Comparison of ENCODE assay signal across 26 mouse cellular contexts in the genomic region with DNA sequence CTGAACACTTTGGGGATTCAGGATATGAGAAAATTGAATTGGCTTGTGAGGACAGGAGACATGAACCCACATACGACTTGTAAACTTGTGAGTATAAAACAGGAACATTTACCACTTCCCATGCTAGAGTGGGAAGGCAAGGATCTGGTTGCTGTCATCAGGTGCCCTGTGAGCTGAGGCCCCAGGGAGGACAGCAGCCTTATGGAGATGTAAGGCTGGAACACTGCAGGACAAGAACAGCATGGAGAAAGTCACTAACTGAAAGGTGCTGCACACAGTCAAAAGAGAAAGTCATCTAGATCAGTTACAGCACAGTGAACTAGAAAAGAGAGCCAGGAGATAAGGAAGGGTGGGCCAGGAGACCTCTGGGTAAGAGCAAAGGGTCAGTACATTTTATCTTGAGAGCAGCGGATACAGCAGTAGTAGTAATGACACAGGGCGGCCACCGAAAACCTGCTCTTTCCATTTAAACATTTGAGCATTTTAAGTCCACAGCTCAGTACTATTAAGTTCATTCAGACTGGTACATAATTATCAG.
DNase-seq lines count a peak whose midpoint lies in the region; ATAC-seq and TF ChIP-seq lines count a peak whose summit lies in the region.
"Had no signal": no experiment of that assay in that cellular context is flagged by ENCODE, and none has a peak within 500 bp of the region (broad histone marks: within the 10 kb centered on the region; RNA-seq: fewer than 3 reads in every experiment).

No protein-coding gene starts in this region.

- peaks cover 42% of the 10 kb centered on the region for H3K4me1 ChIP-seq in heart, embryonic 10.5 days
- H3K4me1 ChIP-seq in heart, embryonic 15.5 days (replicated peaks), result peaks cover 34% of the 10 kb centered on the region
- peaks cover 10 to 23% of the 10 kb centered on the region in 2 experiments for H3K4me1 ChIP-seq in MEL (ENCODE audit: control insufficient read depth in 1 of 2, insufficient read depth in 2 of 2, low read length in 2 of 2)
- H3K4me1 ChIP-seq in liver, embryonic 14.5 days (replicated peaks; ENCODE audit: control insufficient read depth in 2 of 2, insufficient read depth in 2 of 2, low read length in 1 of 2), result peaks cover 3 to 12% of the 10 kb centered on the region in 2 experiments; a peak in 3 of 4 replicates
- H3K4me1 ChIP-seq: embryonic facial prominence, embryonic 10.5 days; embryonic facial prominence, embryonic 15.5 days had no signal

- no peaks in the 10 kb centered on the region for H3K9me3 ChIP-seq in heart, embryonic 10.5 days
- no peaks in the 10 kb centered on the region for H3K9me3 ChIP-seq in heart, embryonic 15.5 days (replicated peaks)
- H3K9me3 ChIP-seq in MEL (replicated peaks; ENCODE audit: insufficient read depth, low read length), result no peaks in the 10 kb centered on the region
- no peaks in the 10 kb centered on the region for H3K9me3 ChIP-seq in liver, embryonic 14.5 days (ENCODE audit: control insufficient read depth, low read length)
- H3K9me3 ChIP-seq: embryonic facial prominence, embryonic 10.5 days; embryonic facial prominence, embryonic 15.5 days; forebrain, embryonic 12.5 days; G1E had no signal

- no peak overlapping the region for H3K9ac ChIP-seq in heart, embryonic 15.5 days
- peak overlapping the region; percentile 21 for H3K9ac ChIP-seq in MEL (ENCODE audit: control insufficient read depth, low read depth, low read length, poor library complexity, severe bottlenecking)
- H3K9ac ChIP-seq in liver, embryonic 14.5 days (replicated peaks), result no peak overlapping the region
- H3K9ac ChIP-seq: embryonic facial prominence, embryonic 15.5 days; forebrain, embryonic 12.5 days; forebrain, postnatal 0 days had no signal

- H3K4me3 ChIP-seq in heart, embryonic 10.5 days, result no peak overlapping the region
- no peak overlapping the region for H3K4me3 ChIP-seq in heart, embryonic 15.5 days
- peak overlapping the region; percentile 23 to 49 for H3K4me3 ChIP-seq in MEL (ENCODE audit: control insufficient read depth in 1 of 2, insufficient read depth in 1 of 2, low read depth in 2 of 2, low read length in 2 of 2)
- no peak overlapping the region for H3K4me3 ChIP-seq in liver, embryonic 14.5 days (ENCODE audit: insufficient read depth in 1 of 2, low read depth in 2 of 2, low read length in 2 of 2)
- H3K4me3 ChIP-seq: embryonic facial prominence, embryonic 10.5 days; embryonic facial prominence, embryonic 15.5 days; forebrain, embryonic 12.5 days had no signal

- H3K36me3 ChIP-seq in heart, embryonic 10.5 days, result peaks cover 35% of the 10 kb centered on the region
- H3K36me3 ChIP-seq in heart, embryonic 15.5 days, result peaks cover 19% of the 10 kb centered on the region
- peaks cover 0 to 31% of the 10 kb centered on the region in 2 experiments; a peak in 2 of 4 replicates for H3K36me3 ChIP-seq in MEL (ENCODE audit: control insufficient read depth in 1 of 2, insufficient read depth in 2 of 2, low read length in 2 of 2)
- H3K36me3 ChIP-seq in liver, embryonic 14.5 days (replicated peaks; ENCODE audit: control insufficient read depth, insufficient read depth, low read depth), result peaks cover 2% of the 10 kb centered on the region; the same call in 1 of the 2 replicates

- TF ChIP-seq POLR2A in MEL (IDR thresholded peaks at IDR 0.05; ENCODE audit: control insufficient read depth in 1 of 2, insufficient read depth in 1 of 2, low read depth in 1 of 2, low read length in 2 of 2, poor library complexity in 1 of 2), result no peak

- peak overlapping the region; percentile 34; the same call in 1 of the 2 replicates for H3K4me2 ChIP-seq in heart, embryonic 15.5 days
- H3K4me2 ChIP-seq in liver, embryonic 14.5 days (ENCODE audit: low read depth), result no peak overlapping the region
- H3K4me2 ChIP-seq: embryonic facial prominence, embryonic 15.5 days; forebrain, embryonic 12.5 days had no signal

- 0 out of 2 replicates have a peak, but pooled peaks have one; percentile 40 for ATAC-seq in heart, embryonic 15.5 days (replicated peaks; ENCODE audit: insufficient number of reproducible peaks, insufficient read depth, low FRiP score, low read depth)
- peak; percentile 53; the same call in 1 of the 2 replicates for ATAC-seq in liver, embryonic 14.5 days (ENCODE audit: insufficient read depth)
- ATAC-seq: forebrain, postnatal 0 days; hindbrain, embryonic 16.5 days; lung, postnatal 0 days; Patski had no signal

- no peak for TF ChIP-seq CTCF in MEL (IDR thresholded peaks at IDR 0.05 in 2 of 3, conservative IDR thresholded peaks at IDR 0.05 in 1 of 3; ENCODE audit: control insufficient read depth in 1 of 3, insufficient read depth in 1 of 3, low read depth in 2 of 3, low read length in 3 of 3, poor library complexity in 1 of 3, severe bottlenecking in 1 of 3)
- no peak for TF ChIP-seq CTCF in liver, embryonic 14.5 days (IDR thresholded peaks at IDR 0.05; ENCODE audit: low read depth)

- intact Hi-C loops in heart, postnatal 36 days (cut with DNase I), result no loop called here

- H3K79me2 ChIP-seq in MEL (ENCODE audit: control insufficient read depth, insufficient read depth, low read length, poor library complexity), result peaks cover 2% of the 10 kb centered on the region; the same call in 1 of the 2 replicates

- no peak for TF ChIP-seq RAD21 in MEL (IDR thresholded peaks at IDR 0.05; ENCODE audit: low read depth, low read length)

- H3K27me3 ChIP-seq in heart, embryonic 10.5 days (ENCODE audit: insufficient read depth, poor library complexity, severe bottlenecking), result no peaks in the 10 kb centered on the region
- no peaks in the 10 kb centered on the region for H3K27me3 ChIP-seq in heart, embryonic 15.5 days
- H3K27me3 ChIP-seq in MEL (ENCODE audit: control insufficient read depth in 1 of 2, insufficient read depth in 2 of 2, low read length in 2 of 2), result no peaks in the 10 kb centered on the region
- no peaks in the 10 kb centered on the region for H3K27me3 ChIP-seq in liver, embryonic 14.5 days (ENCODE audit: control insufficient read depth, insufficient read depth, low read length)
- H3K27me3 ChIP-seq: embryonic facial prominence, embryonic 15.5 days; forebrain, embryonic 12.5 days; Patski had no signal

- H3K27ac ChIP-seq in heart, embryonic 10.5 days, result peak overlapping the region; percentile 64
- H3K27ac ChIP-seq in heart, embryonic 15.5 days, result peak overlapping the region; percentile 66
- peak overlapping the region; percentile 30; the same call in 1 of the 2 replicates for H3K27ac ChIP-seq in MEL (ENCODE audit: control insufficient read depth, low read depth, low read length)
- no peak overlapping the region for H3K27ac ChIP-seq in liver, embryonic 14.5 days
- H3K27ac ChIP-seq: embryonic facial prominence, embryonic 10.5 days; embryonic facial prominence, embryonic 15.5 days; forebrain, embryonic 12.5 days; kidney, postnatal 0 days had no signal

- 0 out of 4 replicates have a peak, but pooled peaks of 1 of the 2 experiments have one; percentile 5 for TF ChIP-seq EP300 in MEL (IDR thresholded peaks at IDR 0.05; ENCODE audit: low read depth in 1 of 2, low read length in 2 of 2)
- TF ChIP-seq EP300 in liver, embryonic 14.5 days (IDR thresholded peaks at IDR 0.05; ENCODE audit: low read depth), result no peak

- WGBS in heart, embryonic 10.5 days, result 28% methylated on average over 4 of the region's 4 CpGs
- WGBS in heart, embryonic 15.5 days, result 41% methylated on average over 4 of the region's 4 CpGs
- WGBS in liver, embryonic 14.5 days (ENCODE audit: insufficient replicate concordance), result 36% methylated on average over 4 of the region's 4 CpGs

- peak; percentile 71 for DNase-seq in heart, embryonic 10.5 days (ENCODE audit: low spot score)
- DNase-seq in heart, postnatal 36 days, result no peak
- no peak for DNase-seq in heart, postnatal 4 days
- peak; percentile 46 for DNase-seq in MEL (ENCODE audit: low read depth, low spot score)
- DNase-seq in liver, embryonic 14.5 days (ENCODE audit: low read depth in 3 of 3, low spot score in 3 of 3), result no peak
- DNase-seq in cerebellum, adult 11-12 months, result no peak
- DNase-seq: adrenal gland, postnatal 14 days; cerebellum, adult 18-20 months; cerebellum, postnatal 14 days; forebrain, postnatal 0 days; kidney, adult 2 months; kidney, postnatal 4 days; left cerebral cortex, postnatal 4 days; lung, adult 18-20 months; lung, postnatal 4 days; midbrain, embryonic 14.5 days; thymus, postnatal 4 days had no signal

TF ChIP-seq in MEL, 35 proteins besides CTCF, POLR2A, EP300 and RAD21:
- TF ChIP-seq USF2 (IDR thresholded peaks at IDR 0.05; ENCODE audit: borderline replicate concordance in 1 of 2, insufficient read depth in 1 of 2, low read depth in 1 of 2, low read length in 2 of 2) (no peak), TCF12 (IDR thresholded peaks at IDR 0.05; ENCODE audit: low read depth, low read length) (no peak), BHLHE40 (IDR thresholded peaks at IDR 0.05; ENCODE audit: borderline replicate concordance, low read depth, low read length) (no peak), JUND (IDR thresholded peaks at IDR 0.05; ENCODE audit: low read depth, low read length) (no peak)
TF ChIP-seq in MEL: peak in this region for 0.

Comparison
In these comparisons a context has a peak if more than half of its experiments do, and no peak if none do; other contexts are left out.
1. DNase-seq: peak in heart, embryonic 10.5 days (single experiment) and MEL (single experiment); none in heart, postnatal 36 days (0 of 2), heart, postnatal 4 days (single experiment), liver, embryonic 14.5 days (0 of 3) and cerebellum, adult 11-12 months (single experiment).
2. H3K4me3 ChIP-seq: peak in MEL (2 of 2); none in heart, embryonic 10.5 days (single experiment), heart, embryonic 15.5 days (single experiment) and liver, embryonic 14.5 days (0 of 2).